Mouse (Mus musculus) spleen, adult 2 months (tissue): ENCODE results near the gene Vmn1r39.

Source experiments
- CTCF ChIP-seq: fragments of 200-500 bp; IDR thresholded peaks from 2 replicates; pipeline ENCODE4 v1.5.1; 2011; ENCODE audit warnings: mild to moderate bottlenecking, inconsistent platforms; ENCODE audit not compliant: insufficient read depth, insufficient read length, insufficient replicate concordance; ENCODE audit errors: extremely low read depth
- POLR2A ChIP-seq: fragments of 200-500 bp; IDR thresholded peaks from 2 replicates; pipeline ENCODE4 v1.6.1; 2011; ENCODE audit warnings: low read depth, low read length, inconsistent platforms

- TF ChIP-seq CTCF (no peak), POLR2A (no peak)
Measured at GRCm38 (mm10) chr6:66859391-66859790, 49.0 kb upstream of the Vmn1r39 start.
